Mouse (Mus musculus): Measurements from ENCODE around the gene Abtb1. TPM values are rescaled to one million over a fixed set of nuclear protein-coding genes. Genes with fewer than 3 reads are reported as not detected.

The Abtb1 gene
- polyA plus RNA-seq, 1 experiment, result 23.6 TPM

DNA sequence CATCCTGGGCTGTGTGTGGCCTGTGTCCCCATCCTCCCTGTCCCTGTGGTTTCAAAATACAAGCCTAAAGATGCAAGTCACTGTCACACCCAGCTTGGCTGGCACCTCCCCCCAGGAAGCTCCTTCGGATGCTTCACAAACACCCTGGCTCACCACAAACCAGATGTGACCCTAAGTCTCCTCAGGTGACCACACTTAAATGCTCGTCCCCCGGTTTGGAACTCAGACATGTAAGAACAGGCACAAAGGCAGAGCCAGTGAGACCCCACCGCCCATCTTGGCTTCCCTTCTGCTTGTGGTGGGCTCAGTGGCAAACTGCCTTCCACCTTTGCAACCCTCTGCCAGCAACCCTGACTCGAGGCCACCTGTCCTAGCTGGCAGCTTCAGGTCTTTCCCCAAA is 6.7 kb downstream of the Abtb1 start:
- no peaks in the 10 kb centered on the region for H3K79me2 ChIP-seq (ENCODE audit: control insufficient read depth, insufficient read depth)
- H3K36me3 ChIP-seq (ENCODE audit: control insufficient read depth, insufficient read depth), result no peaks in the 10 kb centered on the region
- no peak overlapping the region for H3ac ChIP-seq (ENCODE audit: control insufficient read depth, insufficient read length)
- no peaks in the 10 kb centered on the region for H3K27me3 ChIP-seq (ENCODE audit: control insufficient read depth, insufficient read depth, insufficient read length)
- no peak overlapping the region for H3K4me2 ChIP-seq (ENCODE audit: low read depth)
- no peak overlapping the region for H3K4me3 ChIP-seq
- TF ChIP-seq POLR2AphosphoS2 (IDR thresholded peaks at IDR 0.05; ENCODE audit: insufficient read length, low read depth), result no peak
- no peak for TF ChIP-seq REST (IDR thresholded peaks at IDR 0.05; ENCODE audit: insufficient read depth, insufficient read length)
- TF ChIP-seq CEBPB (IDR thresholded peaks at IDR 0.05; ENCODE audit: insufficient read depth, poor library complexity, severe bottlenecking), result no peak
- no peak for TF ChIP-seq TCF12 (IDR thresholded peaks at IDR 0.05; ENCODE audit: insufficient read depth, poor library complexity, severe bottlenecking)
- no peak for TF ChIP-seq POLR2A (IDR thresholded peaks at IDR 0.05; ENCODE audit: insufficient read length, low read depth)
- no peak for TF ChIP-seq MYOD1 (IDR thresholded peaks at IDR 0.05; ENCODE audit: control insufficient read depth in 1 of 3, insufficient read length in 2 of 3, low read depth in 2 of 3)
- TF ChIP-seq MAX (IDR thresholded peaks at IDR 0.05; ENCODE audit: low read depth), result no peak
- TF ChIP-seq SRF (IDR thresholded peaks at IDR 0.05; ENCODE audit: control insufficient read depth, insufficient read length, low read depth), result no peak
- no peak for TF ChIP-seq E2F4 (IDR thresholded peaks at IDR 0.05; ENCODE audit: insufficient read depth)
- no peak for TF ChIP-seq TCF3 (IDR thresholded peaks at IDR 0.05; ENCODE audit: insufficient read length, low read depth)
- no peak for TF ChIP-seq MYOG (IDR thresholded peaks at IDR 0.05; ENCODE audit: control insufficient read depth in 1 of 3, insufficient read depth in 1 of 3, insufficient read length in 2 of 3, low read depth in 2 of 3)
- TF ChIP-seq USF1 (IDR thresholded peaks at IDR 0.05; ENCODE audit: low read depth), result no peak

DNA sequence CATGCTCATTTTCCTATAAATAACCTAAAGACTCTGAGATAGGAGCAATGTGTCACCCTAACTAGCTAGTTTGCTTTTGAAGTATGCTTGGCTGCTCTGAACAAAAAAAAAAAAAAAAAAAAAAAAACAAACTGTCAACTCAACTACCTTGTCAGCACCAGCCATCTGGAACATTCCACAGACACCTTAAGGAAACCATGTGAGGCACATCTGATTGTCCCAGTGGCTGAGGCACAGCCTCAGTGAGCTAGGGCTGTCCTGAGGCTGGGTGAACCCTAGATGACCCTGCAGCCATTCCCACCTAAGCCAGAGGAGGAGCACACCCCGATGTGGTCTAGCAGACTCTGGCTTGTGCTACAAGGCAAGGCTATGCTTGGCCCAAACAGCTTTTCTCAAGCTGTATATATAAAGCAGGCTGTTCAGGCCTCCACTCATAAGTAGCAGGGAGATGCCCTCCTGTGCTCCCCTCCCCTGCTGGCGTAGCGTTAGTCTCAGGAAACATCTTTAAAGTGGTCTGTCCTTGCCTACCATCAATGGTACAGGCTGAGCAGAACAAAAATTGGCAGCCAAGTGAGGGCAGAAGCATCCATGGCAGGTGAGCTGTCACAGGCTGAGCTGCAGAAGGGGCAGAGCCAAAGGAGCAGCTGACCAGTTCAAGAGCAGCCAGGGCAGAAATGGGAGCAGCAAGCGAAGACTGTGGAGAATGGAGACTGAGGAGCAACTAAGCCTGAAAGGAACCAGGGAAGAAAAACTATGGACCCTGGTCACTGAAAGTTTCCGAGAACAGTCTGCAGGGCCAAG is 8.2 kb downstream of the Abtb1 start:
- TF ChIP-seq REST (IDR thresholded peaks at IDR 0.05; ENCODE audit: insufficient read depth, insufficient read length) (no peak), POLR2AphosphoS2 (IDR thresholded peaks at IDR 0.05; ENCODE audit: insufficient read length, low read depth) (no peak), TCF12 (IDR thresholded peaks at IDR 0.05; ENCODE audit: insufficient read depth, poor library complexity, severe bottlenecking) (no peak), CEBPB (IDR thresholded peaks at IDR 0.05; ENCODE audit: insufficient read depth, poor library complexity, severe bottlenecking) (no peak)
- H3K4me3 ChIP-seq, result no peak overlapping the region
- H3ac ChIP-seq (ENCODE audit: control insufficient read depth, insufficient read length), result no peak overlapping the region
- no peaks in the 10 kb centered on the region for H3K79me2 ChIP-seq (ENCODE audit: control insufficient read depth, insufficient read depth)
- H3K36me3 ChIP-seq (ENCODE audit: control insufficient read depth, insufficient read depth), result no peaks in the 10 kb centered on the region
- no peaks in the 10 kb centered on the region for H3K27me3 ChIP-seq (ENCODE audit: control insufficient read depth, insufficient read depth, insufficient read length)
- H3K4me2 ChIP-seq (ENCODE audit: low read depth), result no peak overlapping the region

DNA sequence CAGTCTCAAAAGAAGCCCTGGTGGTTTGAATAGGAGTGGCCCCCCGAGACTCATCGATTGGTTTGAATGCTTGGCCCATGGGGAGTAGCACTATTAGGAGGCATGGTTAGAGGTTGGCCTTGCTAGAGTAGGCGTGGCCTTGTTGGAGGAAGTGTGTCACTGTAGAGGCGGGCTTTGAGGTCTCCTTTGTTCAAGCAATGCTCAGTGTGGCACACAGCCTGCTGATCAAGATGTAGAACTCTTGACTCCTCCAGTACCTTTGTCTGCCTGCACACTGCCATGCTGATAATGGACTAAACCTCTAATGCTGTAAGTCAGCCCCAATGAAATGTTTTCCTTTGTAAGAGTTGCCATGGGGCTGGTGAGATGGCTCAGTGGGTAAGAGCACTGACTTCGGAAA is 9.1 kb downstream of the Abtb1 start:
- Histone ChIP-seq H3K4me3 (no peak overlapping the region), H3K27me3 (ENCODE audit: control insufficient read depth, insufficient read depth, insufficient read length) (no peaks in the 10 kb centered on the region), H3K36me3 (ENCODE audit: control insufficient read depth, insufficient read depth) (no peaks in the 10 kb centered on the region), H3K79me2 (ENCODE audit: control insufficient read depth, insufficient read depth) (no peaks in the 10 kb centered on the region), H3K4me2 (ENCODE audit: low read depth) (no peak overlapping the region), H3ac (ENCODE audit: control insufficient read depth, insufficient read length) (no peak overlapping the region)
- no peak for TF ChIP-seq POLR2AphosphoS2 (IDR thresholded peaks at IDR 0.05; ENCODE audit: insufficient read length, low read depth)
- no peak for TF ChIP-seq POLR2A (IDR thresholded peaks at IDR 0.05; ENCODE audit: insufficient read length, low read depth)
- TF ChIP-seq REST (IDR thresholded peaks at IDR 0.05; ENCODE audit: insufficient read depth, insufficient read length), result no peak
- no peak for TF ChIP-seq MAX (IDR thresholded peaks at IDR 0.05; ENCODE audit: low read depth)

- no peak for TF ChIP-seq MYOD1 (IDR thresholded peaks at IDR 0.05; ENCODE audit: control insufficient read depth in 1 of 3, insufficient read length in 2 of 3, low read depth in 2 of 3)
- TF ChIP-seq TCF3 (IDR thresholded peaks at IDR 0.05; ENCODE audit: insufficient read length, low read depth), result no peak
- no peak for TF ChIP-seq MYOG (IDR thresholded peaks at IDR 0.05; ENCODE audit: control insufficient read depth in 1 of 3, insufficient read depth in 1 of 3, insufficient read length in 2 of 3, low read depth in 2 of 3)
- TF ChIP-seq POLR2AphosphoS2 (IDR thresholded peaks at IDR 0.05; ENCODE audit: insufficient read length, low read depth), result no peak
- no peak for TF ChIP-seq POLR2A (IDR thresholded peaks at IDR 0.05; ENCODE audit: insufficient read length, low read depth)
- no peak for TF ChIP-seq REST (IDR thresholded peaks at IDR 0.05; ENCODE audit: insufficient read depth, insufficient read length)
- no peak for TF ChIP-seq CEBPB (IDR thresholded peaks at IDR 0.05; ENCODE audit: insufficient read depth, poor library complexity, severe bottlenecking)
- TF ChIP-seq MAX (IDR thresholded peaks at IDR 0.05; ENCODE audit: low read depth), result no peak
- no peak for TF ChIP-seq E2F4 (IDR thresholded peaks at IDR 0.05; ENCODE audit: insufficient read depth)
- no peak for TF ChIP-seq TCF12 (IDR thresholded peaks at IDR 0.05; ENCODE audit: insufficient read depth, poor library complexity, severe bottlenecking)
- no peak for TF ChIP-seq SRF (IDR thresholded peaks at IDR 0.05; ENCODE audit: control insufficient read depth, insufficient read length, low read depth)
- TF ChIP-seq USF1 (IDR thresholded peaks at IDR 0.05; ENCODE audit: low read depth), result no peak
- Histone ChIP-seq H3K27me3 (ENCODE audit: control insufficient read depth, insufficient read depth, insufficient read length) (no peaks in the 10 kb centered on the region), H3K4me3 (no peak overlapping the region), H3K36me3 (ENCODE audit: control insufficient read depth, insufficient read depth) (no peaks in the 10 kb centered on the region), H3K4me2 (ENCODE audit: low read depth) (no peak overlapping the region), H3K79me2 (ENCODE audit: control insufficient read depth, insufficient read depth) (no peaks in the 10 kb centered on the region), H3ac (ENCODE audit: control insufficient read depth, insufficient read length) (no peak overlapping the region)
These were observed 10.3 kb downstream of the Abtb1 start for GRCm38 (mm10) chr6:88831456-88831855.

DNA sequence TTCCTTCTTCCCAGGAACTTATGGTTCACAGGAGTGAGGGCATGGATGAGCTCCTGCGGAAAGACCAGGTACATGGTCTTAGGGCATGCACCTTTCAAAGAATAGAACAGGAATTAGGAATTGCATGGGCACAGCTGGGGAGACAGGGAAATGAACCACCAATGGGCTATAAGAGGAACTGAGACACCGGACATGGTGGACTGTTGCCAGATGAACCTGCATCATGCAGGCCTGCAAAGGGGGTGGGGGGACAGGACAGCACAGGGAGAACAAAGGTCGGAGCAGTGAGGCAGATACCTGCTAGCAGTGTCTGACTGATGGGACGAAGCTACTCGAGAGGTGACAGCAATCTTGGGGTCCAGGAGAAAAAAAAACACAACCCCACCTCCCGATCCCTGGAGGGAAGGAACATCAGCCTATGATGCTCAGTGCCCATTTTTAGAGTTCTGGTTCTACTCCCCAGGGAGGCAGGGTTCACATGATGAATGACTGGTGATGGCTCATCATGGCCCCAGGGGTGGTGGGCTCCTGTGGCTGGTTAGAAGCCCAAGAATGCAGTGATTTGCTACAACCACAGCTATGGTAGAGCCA is 11.6 kb downstream of the Abtb1 start:
- Histone ChIP-seq H3K27me3 (ENCODE audit: control insufficient read depth, insufficient read depth, insufficient read length) (no peaks in the 10 kb centered on the region), H3K36me3 (ENCODE audit: control insufficient read depth, insufficient read depth) (no peaks in the 10 kb centered on the region), H3K4me2 (ENCODE audit: low read depth) (no peak overlapping the region), H3K4me3 (no peak overlapping the region), H3ac (ENCODE audit: control insufficient read depth, insufficient read length) (no peak overlapping the region), H3K79me2 (ENCODE audit: control insufficient read depth, insufficient read depth) (no peaks in the 10 kb centered on the region)
- TF ChIP-seq REST (IDR thresholded peaks at IDR 0.05; ENCODE audit: insufficient read depth, insufficient read length), result no peak
- no peak for TF ChIP-seq CEBPB (IDR thresholded peaks at IDR 0.05; ENCODE audit: insufficient read depth, poor library complexity, severe bottlenecking)
- TF ChIP-seq MYOD1 (IDR thresholded peaks at IDR 0.05; ENCODE audit: control insufficient read depth in 1 of 3, insufficient read length in 2 of 3, low read depth in 2 of 3), result no peak
- TF ChIP-seq MAX (IDR thresholded peaks at IDR 0.05; ENCODE audit: low read depth), result no peak
- no peak for TF ChIP-seq TCF3 (IDR thresholded peaks at IDR 0.05; ENCODE audit: insufficient read length, low read depth)
- no peak for TF ChIP-seq POLR2A (IDR thresholded peaks at IDR 0.05; ENCODE audit: insufficient read length, low read depth)
- TF ChIP-seq SRF (IDR thresholded peaks at IDR 0.05; ENCODE audit: control insufficient read depth, insufficient read length, low read depth), result no peak
- no peak for TF ChIP-seq E2F4 (IDR thresholded peaks at IDR 0.05; ENCODE audit: insufficient read depth)
- TF ChIP-seq MYOG (IDR thresholded peaks at IDR 0.05; ENCODE audit: control insufficient read depth in 1 of 3, insufficient read depth in 1 of 3, insufficient read length in 2 of 3, low read depth in 2 of 3), result no peak
- no peak for TF ChIP-seq USF1 (IDR thresholded peaks at IDR 0.05; ENCODE audit: low read depth)
- no peak for TF ChIP-seq TCF12 (IDR thresholded peaks at IDR 0.05; ENCODE audit: insufficient read depth, poor library complexity, severe bottlenecking)
- no peak for TF ChIP-seq POLR2AphosphoS2 (IDR thresholded peaks at IDR 0.05; ENCODE audit: insufficient read length, low read depth)
